ENCODE assay signal across 8 mouse cellular contexts in genomic region chr4:12140141-12140567, GRCm38 (mm10). TPM values are rescaled to one million over a fixed set of nuclear protein-coding genes. Genes with fewer than 3 reads are reported as not detected.
A peak's percentile ranks its signal among the peaks of the same experiment; 100 is the strongest.
DNase-seq lines count a peak whose midpoint lies in the region; ATAC-seq and TF ChIP-seq lines count a peak whose summit lies in the region.
"Not testable (repeated sequence)": the region's sequence is repeated elsewhere in the genome, so short reads cannot be mapped to it uniquely, and the experiment has no call there.

Gene Rbm12b1, plus strand, starts transcription at chr4:12140264.

- not testable (repeated sequence) for H3K36me3 ChIP-seq in hindbrain, embryonic 16.5 days (ENCODE audit: control insufficient read depth, insufficient read depth, low read length)

- H3K4me1 ChIP-seq in hindbrain, embryonic 16.5 days (ENCODE audit: control insufficient read depth, insufficient read depth, low read depth, low read length) = not testable (repeated sequence)

- H3K4me2 ChIP-seq in hindbrain, embryonic 16.5 days (ENCODE audit: low read length) = peak within 1 kb of the TSS; percentile 50

- H3K9ac ChIP-seq in hindbrain, embryonic 16.5 days (ENCODE audit: low read depth, low read length) = peak within 1 kb of the TSS; percentile 57

- intact Hi-C loops in gastrocnemius, adult 2 months (cut with DNase I) = not testable (repeated sequence)

- peak; percentile 92 for ATAC-seq in common myeloid progenitor, adult 5-6 weeks (replicated peaks; ENCODE audit: low read depth, poor library complexity, severe bottlenecking)
- ATAC-seq in hindbrain, embryonic 16.5 days = peak; percentile 100

- H3K27ac ChIP-seq in gastrocnemius, adult 2 months = peak within 1 kb of the TSS; percentile 83
- H3K27ac ChIP-seq in hindbrain, embryonic 16.5 days (ENCODE audit: low read depth, low read length) = peak within 1 kb of the TSS; percentile 80

- not testable (repeated sequence) for H3K9me3 ChIP-seq in hindbrain, embryonic 16.5 days (ENCODE audit: control insufficient read depth, low read length)

- WGBS in hindbrain, embryonic 16.5 days = 0% methylated on average over 16 of the region's 32 CpGs

- H3K4me3 ChIP-seq in gastrocnemius, adult 2 months = peak within 1 kb of the TSS; percentile 77
- H3K4me3 ChIP-seq in hindbrain, embryonic 16.5 days (ENCODE audit: low read length) = peak within 1 kb of the TSS; percentile 46

- DNase-seq in ZHBTc4 (ENCODE audit: low read depth, low spot score) = peak; percentile 92
- DNase-seq in gastrocnemius, adult 2 months = peak; percentile 79
- DNase-seq in left cerebral cortex, adult 11 months (ENCODE audit: low spot score) = peak; percentile 73
- peak; percentile 75 for DNase-seq in lung, postnatal 36 days
- DNase-seq in retina, embryonic 14.5 days (ENCODE audit: low spot score) = peak; percentile 85
- peak; percentile 74 to 80 for DNase-seq in thymus, postnatal 36 days

- not testable (repeated sequence) for TF ChIP-seq CTCF in gastrocnemius, adult 2 months (IDR thresholded peaks at IDR 0.05)

- not testable (repeated sequence) for H3K27me3 ChIP-seq in hindbrain, embryonic 16.5 days (replicated peaks; ENCODE audit: control insufficient read depth, insufficient read depth, low read length)

RNA-seq across cellular contexts. Expression of gene Rbm12b1, which starts in this region (rescaled TPM):
- total RNA-seq in common myeloid progenitor, adult 5-6 weeks (2017) = 14.2 and 21.0 TPM in 2 replicates
- total RNA-seq in gastrocnemius, adult 2 months (2021) = 1 to 10 TPM; 2.7 to 5.2 TPM
- polyA plus RNA-seq in hindbrain, embryonic 16.5 days (2015; fragmentation: Nextera tagmentation; extraction: Ambion mirVana) = 8.1 and 8.4 TPM in 2 replicates

Comparison
In these comparisons a context has a peak if more than half of its experiments do, and no peak if none do; other contexts are left out.
1. Peak in every context shown above with its lines: DNase-seq, ATAC-seq, H3K4me3 ChIP-seq and H3K27ac ChIP-seq.